Mouse (Mus musculus) erythroblast, embryonic 14.5 days (primary cell): ENCODE results near the gene Susd1.

ENCODE experiments used
- GATA1 ChIP-seq: IDR thresholded peaks from 2 replicates; pipeline ENCODE4 v1.6.1; 2012; ENCODE audit warnings: low read length, inconsistent platforms, mixed read lengths
- TAL1 ChIP-seq: IDR thresholded peaks from 3 replicates; pipeline ENCODE4 v1.6.1; 2012; ENCODE audit warnings: low read length, inconsistent platforms, mixed read lengths

GRCm38 (mm10) chr4:59295127-59295526 lies 143.3 kb downstream of the Susd1 start:
- no peak for TF ChIP-seq TAL1
- no peak for TF ChIP-seq GATA1
